Mouse (Mus musculus): Measurements from ENCODE around the gene Nup107.

Gene Nup107

DNA sequence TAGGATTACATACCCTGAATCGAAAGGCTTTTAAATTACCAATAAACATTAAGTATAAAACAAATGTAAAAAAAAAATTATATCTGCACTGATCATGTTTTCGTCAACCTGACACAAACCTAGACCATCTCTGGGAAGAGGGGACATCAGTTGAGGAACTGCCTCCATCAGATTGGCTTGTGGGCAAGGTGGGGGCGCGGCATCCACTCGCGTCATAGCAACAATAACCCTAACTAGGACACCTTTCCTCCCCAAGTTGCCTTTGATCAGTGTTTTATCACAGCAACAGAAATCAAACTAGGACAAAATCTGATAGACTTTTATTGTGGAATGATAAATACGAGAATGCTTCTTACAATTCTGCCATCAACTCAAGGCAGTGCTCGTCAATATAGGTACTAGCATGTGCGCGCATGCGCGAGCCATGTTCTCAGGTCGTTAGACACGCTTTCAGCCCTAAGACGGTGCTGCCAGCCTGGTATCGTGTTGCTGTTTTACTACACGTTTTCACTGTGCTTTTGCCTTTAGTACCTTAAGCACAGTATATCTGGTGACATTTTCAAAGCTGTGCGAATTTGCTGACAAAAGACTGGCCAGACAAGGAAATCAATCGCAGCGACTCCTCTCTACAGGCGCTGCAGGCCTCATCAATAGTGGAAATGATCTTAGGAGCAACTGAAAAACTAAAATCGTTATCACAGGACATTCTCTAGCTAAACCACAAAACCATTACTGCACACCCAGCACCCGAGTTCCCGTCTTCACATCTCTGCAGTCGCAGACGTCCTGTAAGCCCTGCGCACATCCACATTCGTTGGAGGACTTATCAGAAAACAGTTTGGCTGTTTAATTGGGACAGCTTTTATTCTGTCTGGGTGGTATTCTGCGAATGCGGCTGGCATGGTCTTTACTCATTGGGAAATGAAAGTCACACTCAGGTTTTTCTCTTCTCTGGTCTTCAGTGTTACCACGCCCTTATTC lies 11.7 kb upstream of the Nup107 start:
- no peak for DNase-seq (ENCODE audit: low spot score in 2 of 2)

DNA sequence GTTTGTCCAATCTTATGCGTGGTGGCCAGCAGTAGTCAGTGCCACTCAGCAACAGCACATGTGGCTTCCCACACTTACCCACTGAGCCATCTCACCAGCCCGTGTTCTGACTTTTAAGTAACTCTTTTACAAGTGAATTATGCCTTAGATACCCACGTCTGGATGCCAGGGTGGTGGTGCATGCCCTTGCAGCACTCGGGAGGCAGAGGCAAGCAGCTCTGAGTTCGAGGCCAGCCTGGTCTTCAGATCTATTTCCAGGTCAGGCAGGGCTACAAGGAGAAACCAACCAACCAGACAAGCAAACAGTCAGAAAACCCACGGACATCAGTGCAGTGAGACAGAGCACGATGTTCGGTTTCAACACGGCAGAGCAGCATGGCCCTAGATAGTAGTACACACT lies 9.4 kb upstream of the Nup107 start:
- no peak for DNase-seq (ENCODE audit: low spot score in 2 of 2)

DNA sequence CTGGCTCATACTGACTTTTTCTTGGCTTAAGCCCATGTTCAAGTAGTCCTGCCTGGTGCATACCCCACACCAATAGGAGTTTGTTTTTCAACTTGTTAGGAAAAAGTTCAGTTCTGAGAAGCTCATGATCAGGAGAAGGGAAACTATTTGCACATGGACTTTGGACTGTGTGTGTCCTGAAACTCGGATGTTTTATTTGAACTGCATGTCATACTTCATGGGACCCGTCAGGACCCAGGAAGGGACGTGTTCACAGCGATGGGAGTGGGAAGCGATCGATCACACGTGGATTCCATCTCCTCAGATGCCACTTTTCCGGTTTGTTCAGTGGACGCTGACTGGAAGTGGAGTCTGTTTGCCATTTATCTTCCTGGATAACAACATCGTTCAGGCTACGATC lies 7.3 kb upstream of the Nup107 start:
- no peak for DNase-seq (ENCODE audit: low spot score in 2 of 2)

DNA sequence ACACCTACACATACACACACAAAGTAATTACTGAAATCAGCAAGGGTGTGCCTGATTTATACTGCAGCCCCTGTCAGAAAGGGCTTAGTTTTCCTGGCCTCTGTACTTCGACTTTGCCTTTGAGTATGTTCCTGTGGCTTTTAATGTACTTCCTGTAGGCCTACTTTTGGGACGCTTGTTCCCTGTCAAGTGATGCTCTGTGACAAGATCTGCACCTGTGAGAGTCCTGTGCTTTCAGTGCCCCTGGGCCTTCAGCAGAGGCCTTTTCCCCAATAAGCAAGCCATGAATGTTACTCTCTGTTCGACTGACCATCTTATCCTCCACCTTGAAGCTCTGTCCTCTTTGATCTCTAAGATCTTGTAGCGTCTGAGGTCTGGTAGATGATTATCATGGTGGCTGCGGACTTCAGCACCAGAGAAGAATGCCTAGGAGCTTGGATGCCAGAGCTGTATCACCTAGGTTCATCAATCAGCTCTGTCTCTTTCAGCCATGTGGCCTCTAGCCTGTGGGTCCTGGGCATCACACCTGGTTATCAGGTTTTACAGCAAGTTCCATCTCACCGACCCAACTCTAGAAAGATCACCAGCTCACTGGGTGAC lies 6.0 kb upstream of the Nup107 start:
- DNase-seq (ENCODE audit: low spot score in 2 of 2) = no peak

DNA sequence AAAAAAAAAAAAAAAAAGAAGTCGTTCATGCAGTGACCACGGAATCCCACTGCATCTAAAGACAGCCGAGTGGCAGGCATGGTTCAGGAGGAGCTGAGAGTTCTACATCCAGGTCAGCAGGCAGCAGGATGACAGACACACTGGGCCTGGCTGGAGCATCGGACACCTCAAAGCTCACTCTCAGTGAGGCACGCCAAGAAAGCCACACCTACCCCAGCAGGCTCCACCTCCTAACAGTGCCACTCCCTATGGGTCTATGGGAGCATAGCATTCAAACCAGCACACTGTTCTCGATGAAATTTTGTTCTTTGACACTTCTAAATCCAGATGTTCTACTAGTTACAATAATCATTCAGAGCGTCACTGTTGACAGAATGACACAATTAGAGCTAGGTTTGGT lies 5.2 kb upstream of the Nup107 start:
- no peak for DNase-seq (ENCODE audit: low spot score in 2 of 2)

DNA sequence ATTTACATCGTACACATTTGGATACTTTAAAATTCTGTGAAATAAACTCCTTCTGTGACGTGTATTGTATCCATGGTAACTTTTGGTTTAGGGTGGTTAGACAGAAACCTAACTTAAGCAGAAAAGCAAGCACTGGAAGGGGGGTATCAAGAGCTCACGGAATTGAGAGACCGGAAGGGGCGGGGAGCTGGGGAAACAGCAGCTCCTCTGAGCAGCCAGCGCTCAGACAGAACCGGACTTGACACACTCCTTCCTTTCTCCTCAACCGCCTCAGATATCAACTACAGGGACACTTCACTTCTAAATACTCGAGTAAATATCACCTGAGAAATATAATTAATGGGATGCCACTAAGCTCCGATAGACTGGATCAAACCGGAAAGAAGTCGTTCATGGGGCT lies 4.6 kb upstream of the Nup107 start:
- no peak for DNase-seq (ENCODE audit: low spot score in 2 of 2)

DNA sequence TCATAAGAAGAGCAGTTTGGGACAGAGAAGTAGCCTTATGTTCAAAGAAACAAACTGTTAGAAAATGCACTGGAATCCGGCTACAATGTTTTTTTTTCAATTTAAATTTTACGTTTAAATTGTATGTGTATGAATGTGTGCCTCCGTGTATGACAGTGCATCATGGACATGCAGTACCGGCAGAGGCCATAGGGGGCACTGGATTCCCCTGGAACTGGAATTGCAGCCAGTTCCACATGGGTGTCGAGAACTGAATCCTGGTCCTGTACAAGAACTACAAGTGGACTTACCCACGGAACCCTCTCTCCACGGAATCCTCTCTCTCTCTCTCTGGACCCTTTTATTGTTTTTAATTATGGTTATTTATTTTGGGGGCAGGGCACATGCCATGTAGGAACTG lies 3.7 kb upstream of the Nup107 start:
- no peak for DNase-seq (ENCODE audit: low spot score in 2 of 2)

DNA sequence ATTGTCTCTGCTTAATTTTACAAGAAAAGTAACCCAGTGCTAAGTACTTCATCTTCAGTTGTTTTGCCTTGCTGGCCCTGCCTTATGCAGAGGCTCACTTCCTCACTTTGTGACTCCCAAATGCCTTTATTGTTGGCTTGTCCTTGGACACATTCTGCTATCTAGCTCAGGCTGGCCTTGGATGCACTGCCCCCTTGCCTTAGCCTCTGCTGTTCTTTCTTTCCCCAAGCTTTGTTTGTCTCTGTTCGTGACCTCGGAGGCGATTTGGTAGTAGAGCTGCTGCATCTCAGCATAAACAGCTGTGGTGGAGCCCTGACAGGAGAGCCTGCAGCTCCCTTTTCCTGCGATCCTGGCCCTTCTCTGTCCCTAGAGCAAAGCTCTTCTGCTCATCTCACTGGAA lies 2.7 kb upstream of the Nup107 start:
- no peak for DNase-seq (ENCODE audit: low spot score in 2 of 2)

DNA sequence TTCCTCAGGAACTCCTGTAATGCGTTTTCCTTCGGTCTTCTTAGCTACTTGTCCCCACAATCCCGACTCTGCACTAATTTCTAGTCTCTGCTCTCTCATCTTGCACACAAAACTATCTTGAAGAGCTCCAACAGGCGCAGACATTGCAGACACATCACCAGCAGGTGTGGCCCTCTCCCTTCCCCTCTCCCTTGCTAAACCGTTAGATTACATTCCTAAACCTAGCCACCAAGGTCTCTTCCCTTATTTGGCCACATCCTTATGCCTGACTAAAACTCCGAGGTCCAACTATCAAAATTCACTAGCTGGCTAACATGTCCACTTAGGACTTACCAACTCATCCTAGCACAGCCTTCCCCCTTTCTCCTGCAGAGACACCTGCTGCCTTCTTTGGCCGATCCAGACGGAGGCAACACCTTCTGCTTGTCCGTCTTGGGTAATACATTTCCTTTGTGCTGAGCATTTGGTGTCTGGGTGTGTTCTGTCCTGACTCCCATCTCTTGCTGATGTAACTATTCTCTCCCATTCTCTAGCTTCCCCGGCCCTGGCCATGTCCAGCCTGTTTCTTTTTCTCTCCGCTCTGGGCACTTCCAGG lies 1.0 kb upstream of the Nup107 start:
- no peak for DNase-seq (ENCODE audit: low spot score in 2 of 2)

DNA sequence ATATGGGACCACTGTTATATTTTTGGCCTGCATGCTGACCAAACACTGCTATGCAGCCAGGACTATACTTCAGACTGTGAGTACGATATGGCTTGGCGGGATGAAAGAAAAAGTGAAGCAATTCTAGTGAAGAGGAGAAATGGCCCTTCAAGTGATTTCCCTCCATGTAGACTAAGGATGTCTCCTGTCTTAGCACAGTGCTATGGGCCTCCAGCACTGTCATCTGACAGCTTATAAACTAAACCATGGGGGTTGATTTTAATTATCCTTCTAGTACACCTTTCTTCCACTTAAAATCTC lies 1.4 kb downstream of the Nup107 start:
- DNase-seq (ENCODE audit: low spot score in 2 of 2) = no peak

DNA sequence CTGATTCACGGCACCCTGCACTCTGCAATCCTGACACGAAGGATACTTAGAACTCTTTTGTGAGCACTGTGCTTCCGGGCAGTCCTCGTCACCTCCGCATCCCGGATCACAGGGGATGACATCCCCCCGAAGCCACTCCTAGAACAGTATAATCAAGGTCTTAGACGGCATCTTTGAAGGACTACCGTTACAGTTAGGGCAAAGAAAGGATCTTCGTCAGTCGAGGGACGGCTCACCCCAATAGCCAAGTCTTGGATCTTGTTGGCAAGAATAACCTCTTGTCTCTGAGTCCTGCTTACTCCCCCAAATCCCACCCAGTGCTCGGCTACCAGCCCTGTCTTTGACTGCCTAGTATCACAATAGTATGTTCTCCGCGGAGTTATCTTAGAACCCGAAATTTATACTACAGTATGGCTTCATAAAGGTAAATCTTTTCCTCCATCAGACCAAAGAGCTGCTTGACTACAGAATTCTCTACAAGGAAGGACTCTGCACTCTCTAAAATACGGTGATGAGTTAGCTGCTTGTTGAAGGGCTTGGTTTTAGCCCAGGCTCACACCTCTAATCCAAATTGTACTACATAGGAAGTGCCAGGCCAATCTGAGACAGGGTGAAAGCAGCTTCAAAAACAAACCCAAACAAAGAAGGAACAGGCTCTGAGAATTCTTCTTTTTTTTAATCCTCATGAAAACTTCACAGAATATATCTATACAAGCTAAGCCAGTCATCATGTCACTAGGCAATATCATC lies 1.9 kb downstream of the Nup107 start:
- no peak for DNase-seq (ENCODE audit: low spot score in 2 of 2)

DNA sequence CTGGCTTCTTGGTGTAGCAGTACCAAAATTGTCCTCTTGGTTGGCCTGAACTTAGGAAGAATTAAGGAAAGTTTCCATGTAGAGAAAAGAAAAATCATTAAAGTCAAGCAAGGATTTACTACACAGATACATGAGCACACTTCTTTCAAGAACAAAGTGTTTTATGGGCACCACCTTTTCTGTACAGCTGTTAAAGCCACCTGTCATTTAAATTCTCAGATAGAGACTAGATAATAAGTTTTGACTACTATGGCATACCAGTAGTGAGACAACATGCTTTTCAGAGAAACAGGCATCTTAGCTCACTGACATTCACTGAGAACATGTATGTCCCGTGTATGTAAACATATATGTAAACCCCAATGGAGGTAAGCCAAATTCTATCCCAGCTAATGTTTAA lies 2.5 kb downstream of the Nup107 start:
- no peak for DNase-seq (ENCODE audit: low spot score in 2 of 2)

DNA sequence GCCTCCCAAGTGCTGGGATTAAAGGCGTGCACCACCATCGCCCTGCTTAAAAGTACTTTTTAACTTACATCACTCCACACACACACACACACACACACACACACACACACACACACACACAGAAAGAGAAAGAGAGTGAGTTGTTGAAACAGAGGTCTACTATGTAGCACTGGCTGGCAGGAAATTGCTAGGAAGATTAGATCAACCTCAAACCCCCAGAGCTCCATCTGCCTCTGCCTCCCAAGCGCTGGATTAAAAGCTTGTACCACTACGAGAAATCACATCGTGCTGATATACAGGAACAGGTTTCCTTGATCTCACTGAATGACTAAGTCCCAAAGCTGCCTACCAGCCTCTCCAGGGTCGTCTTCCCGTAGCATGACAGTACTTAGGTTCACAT lies 7.9 kb downstream of the Nup107 start:
- DNase-seq (ENCODE audit: low spot score in 2 of 2) = no peak

DNA sequence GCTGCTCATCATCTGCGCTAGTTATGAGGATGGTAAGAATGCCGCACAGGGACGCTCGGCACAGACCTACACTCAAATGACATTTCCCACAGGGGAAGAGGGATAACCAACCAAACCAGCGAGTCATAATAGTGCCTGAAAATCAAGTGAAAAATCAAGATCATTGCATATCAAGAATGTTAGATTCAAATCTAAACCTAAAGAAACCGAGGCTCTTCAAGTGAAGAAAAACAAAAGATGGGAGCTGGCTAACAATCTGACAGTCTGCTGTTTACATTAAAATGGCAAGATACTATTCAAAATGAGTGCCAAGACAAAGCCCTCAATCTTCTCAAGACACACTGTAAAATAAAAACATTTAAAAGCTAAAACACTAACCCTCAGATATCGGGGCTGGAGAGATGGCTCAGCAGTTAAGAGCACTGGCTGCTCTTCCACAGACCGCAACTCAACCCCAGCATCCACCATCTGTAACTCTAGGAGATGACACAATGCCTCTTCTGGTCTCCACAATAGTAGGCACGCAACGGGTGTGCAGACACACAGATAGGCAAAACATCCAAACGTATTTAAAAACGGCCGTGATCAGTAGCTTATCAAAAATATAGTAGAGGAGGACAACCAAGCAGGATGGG lies 8.6 kb downstream of the Nup107 start:
- DNase-seq (ENCODE audit: low spot score in 2 of 2) = no peak

DNA sequence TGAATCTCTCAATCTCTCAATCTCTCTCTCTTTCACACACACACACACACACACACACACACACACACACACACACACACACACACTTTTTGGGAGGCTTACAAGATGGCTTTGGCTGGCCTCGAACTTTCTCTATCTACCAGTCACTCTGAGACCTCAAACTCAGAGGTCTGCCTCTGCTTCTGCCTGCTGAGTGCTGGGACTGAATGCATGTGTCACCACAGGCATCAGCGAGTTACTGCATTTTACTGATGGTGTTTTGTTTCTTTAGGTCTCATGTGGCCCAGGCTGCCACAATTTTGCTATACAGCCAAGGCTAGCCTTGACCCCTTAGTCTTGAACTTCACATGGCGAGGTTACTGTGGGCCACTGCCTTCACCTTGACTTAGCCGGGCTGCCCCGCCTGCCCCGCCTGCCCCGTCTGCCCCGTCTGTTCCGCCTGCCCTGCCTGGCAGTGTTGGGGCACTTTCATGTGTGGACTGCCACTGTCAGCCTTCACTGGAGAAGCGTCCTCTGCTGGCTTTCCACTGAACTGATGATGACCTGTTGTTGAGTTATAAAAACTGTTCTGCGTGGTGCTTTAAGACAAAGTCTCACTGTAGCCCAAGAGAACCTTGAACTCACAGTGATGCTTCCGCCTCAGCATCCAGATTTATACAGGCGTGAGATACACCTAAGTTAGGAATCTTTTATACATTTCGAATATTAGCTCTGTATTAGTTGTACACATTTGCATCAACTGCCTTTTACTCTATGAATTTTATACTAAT lies 9.8 kb downstream of the Nup107 start:
- no peak for DNase-seq (ENCODE audit: low spot score in 2 of 2)

DNA sequence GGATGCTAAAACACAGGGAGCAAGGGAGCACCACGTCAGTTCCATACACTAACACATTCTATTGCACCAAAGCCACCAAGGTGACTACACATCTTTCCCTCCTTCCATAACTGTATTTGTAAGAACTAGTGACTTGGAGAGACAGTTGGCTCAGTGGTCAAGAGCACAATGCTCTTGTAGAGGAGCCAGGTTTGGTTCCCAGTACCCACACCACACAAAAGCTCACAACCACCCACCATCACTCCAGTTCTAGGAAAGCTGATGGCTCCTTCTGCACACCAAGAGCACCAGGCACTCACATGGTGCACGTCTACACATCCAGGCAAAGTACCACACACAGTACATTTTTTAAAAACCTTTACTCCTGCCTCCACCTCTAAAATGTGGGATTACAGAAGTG lies 10.4 kb downstream of the Nup107 start:
- no peak for DNase-seq (ENCODE audit: low spot score in 2 of 2)

DNA sequence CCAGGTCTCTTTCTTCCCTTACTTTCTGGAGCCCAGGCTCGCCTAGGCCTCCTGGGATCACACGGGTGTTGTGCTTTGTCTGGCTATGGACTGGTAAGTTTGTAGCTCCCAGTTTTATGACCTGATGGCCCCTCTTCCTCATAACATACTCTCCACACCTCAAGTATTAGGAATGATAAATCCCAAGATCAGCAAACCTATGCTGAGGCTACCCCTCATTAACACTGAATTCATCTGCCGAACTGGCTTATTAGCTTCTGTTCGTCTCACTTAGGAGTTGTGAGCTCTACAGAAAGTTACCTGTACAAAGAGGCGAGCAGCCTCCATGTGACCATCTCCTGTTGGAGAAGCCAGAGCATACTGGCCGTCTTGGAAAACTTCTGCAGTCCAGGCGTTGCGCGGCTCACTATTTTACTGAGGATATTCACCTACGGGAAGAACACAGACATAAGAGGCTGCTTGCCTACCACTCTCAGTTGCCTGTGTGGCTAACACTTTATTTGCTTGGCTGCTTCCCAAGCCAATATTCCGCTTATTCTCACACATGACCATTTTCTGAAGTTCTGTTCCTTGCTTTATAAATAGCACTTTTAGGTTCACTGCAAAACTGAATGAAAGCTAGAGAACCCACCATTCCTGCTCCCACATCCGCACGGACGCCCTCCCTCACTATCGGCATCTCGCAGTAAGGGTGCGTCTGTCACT lies 11.3 kb downstream of the Nup107 start:
- no peak for DNase-seq (ENCODE audit: low spot score in 2 of 2)

DNA sequence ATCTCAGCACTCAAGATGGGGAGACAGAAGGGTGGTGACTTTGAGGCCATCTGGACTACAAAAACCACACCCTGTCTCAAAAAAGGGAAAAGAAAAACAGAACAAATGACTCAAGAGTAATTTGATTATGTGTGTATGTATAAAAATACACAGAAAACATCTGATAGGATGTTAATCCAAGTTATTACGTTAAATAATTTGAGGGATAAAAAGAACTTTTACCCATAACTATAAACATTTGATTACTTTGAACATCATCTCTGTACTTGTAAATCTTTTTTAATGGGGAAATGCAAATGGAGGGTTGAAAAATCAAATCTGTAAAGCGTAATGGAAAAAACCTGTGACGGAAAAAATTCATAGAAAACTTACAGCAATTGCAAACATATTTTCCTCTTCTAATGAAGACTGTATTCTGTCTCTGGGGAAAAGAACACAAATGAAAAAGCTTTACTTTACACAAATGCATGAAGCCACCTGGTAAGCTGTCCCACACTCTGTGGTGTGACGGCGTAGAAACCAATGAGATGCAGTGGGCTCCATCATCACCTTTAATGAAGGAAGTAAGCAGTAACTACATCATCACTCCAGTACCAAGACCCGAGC lies 12.1 kb downstream of the Nup107 start:
- DNase-seq (ENCODE audit: low spot score in 2 of 2) = no peak

DNA sequence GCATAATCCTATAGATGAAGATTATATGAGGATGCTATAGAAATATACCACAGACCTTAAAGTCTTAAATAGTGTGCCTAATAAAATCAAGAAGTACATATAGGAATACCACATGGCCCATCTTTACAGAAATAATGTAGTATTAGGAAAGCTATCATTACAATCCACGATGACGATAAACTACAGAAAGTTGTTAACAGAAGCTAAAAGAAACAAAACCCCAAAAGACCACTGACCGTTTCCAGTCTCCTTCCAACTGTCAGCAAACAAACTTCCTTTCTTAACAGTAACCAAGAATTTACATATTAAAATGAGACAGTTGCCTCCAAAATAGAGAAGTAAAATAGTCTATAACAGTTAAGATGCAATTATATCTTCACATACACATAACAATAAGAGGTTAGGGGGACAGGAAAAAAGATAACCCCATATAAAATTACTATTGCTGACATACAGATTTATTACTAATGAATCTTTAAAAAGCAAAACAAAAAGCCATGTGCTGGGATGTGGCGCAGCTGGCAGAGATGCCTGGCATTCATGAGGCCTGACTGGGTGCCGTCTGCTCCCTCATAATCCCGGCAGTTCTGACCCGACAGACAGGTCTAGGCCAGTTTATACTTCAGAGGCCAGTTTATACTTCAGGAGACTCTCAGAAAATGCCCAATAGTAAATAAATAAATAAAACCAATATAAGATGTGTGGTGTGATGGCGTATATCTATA lies 12.8 kb downstream of the Nup107 start:
- DNase-seq (ENCODE audit: low spot score in 2 of 2) = no peak
